Mouse (Mus musculus) heart, adult 2 months (tissue): Measurements from ENCODE around the gene Krtcap2.

Experiments used
- CTCF ChIP-seq: fragments of 200-600 bp; IDR thresholded peaks from 2 replicates; pipeline ENCODE4 v1.8.1; 2022; ENCODE audit warnings: antibody characterized with exemption, mild to moderate bottlenecking, moderate library complexity
- EP300 ChIP-seq: fragments of 200-500 bp; IDR thresholded peaks from 2 replicates; pipeline ENCODE4 v1.6.1; 2011; ENCODE audit warnings: low read depth, low read length, control low read depth; ENCODE audit not compliant: insufficient read depth
- POLR2A ChIP-seq: fragments of 200-500 bp; IDR thresholded peaks from 2 replicates; pipeline ENCODE4 v1.6.1; 2011; ENCODE audit warnings: mild to moderate bottlenecking, low read depth, low read length, control low read depth; ENCODE audit not compliant: insufficient read depth

DNA sequence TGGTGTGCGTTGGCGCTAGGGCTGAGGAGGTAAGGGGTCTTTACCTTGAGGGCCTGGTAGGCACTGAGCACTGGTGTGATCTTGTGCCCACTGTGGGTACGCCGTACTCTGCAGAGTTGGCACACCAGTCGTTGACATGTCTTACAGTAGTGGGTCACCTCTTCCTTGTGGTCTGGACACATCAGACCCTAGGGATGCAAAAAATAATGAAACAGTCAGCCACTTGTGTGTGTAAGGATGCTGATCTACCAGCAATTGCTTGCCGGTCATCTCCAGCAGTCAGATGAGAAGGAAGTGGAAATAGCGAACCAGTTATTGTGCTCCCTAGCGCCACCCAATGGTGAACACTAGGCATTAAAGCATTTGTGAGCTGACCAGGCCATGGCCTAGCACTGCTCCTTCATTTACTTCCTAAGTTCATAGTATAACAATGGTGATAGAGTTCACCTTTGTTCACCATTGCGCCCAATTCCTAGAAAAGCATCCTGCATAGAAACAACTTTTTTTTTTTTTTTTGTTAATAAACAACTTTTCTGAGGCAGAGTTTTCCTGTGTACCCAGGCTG, 3.4 kb upstream of the Krtcap2 start:
- peak; percentile 74 for TF ChIP-seq CTCF
- no peak for TF ChIP-seq EP300
- no peak for TF ChIP-seq POLR2A
